Mouse (Mus musculus): ENCODE measurements around the gene Gpank1.

DNA sequence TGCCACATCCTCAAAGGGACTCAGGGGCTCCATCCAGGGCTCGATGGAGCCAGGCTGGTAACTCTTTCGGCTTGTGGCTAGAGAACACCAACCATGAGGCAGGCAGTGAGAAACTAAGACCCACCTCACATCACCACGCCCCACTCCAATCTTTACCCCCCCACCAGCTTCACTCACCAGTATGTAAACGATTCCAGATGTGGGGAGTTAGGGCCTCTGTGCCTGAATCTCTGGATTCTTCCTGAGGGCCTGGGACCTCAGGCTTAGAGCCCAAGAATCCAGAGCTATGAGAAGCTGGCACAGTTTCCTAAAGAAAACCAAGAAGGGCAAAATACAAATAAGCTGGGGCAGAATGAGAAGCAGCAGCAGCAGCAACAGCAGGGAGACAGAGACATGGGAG, 32.7 kb downstream of the Gpank1 start:
- TF ChIP-seq POLR2A (IDR thresholded peaks at IDR 0.05; ENCODE audit: insufficient read length, low read depth) (no peak), MAX (IDR thresholded peaks at IDR 0.05; ENCODE audit: low read depth) (no peak), MYOD1 (IDR thresholded peaks at IDR 0.05; ENCODE audit: control insufficient read depth in 1 of 3, insufficient read length in 2 of 3, low read depth in 2 of 3) (no peak), MYOG (IDR thresholded peaks at IDR 0.05; ENCODE audit: control insufficient read depth in 1 of 3, insufficient read depth in 1 of 3, insufficient read length in 2 of 3, low read depth in 2 of 3) (no peak), USF1 (IDR thresholded peaks at IDR 0.05; ENCODE audit: low read depth) (no peak), E2F4 (IDR thresholded peaks at IDR 0.05; ENCODE audit: insufficient read depth) (no peak), TCF12 (IDR thresholded peaks at IDR 0.05; ENCODE audit: insufficient read depth, poor library complexity, severe bottlenecking) (no peak), POLR2AphosphoS2 (IDR thresholded peaks at IDR 0.05; ENCODE audit: insufficient read length, low read depth) (no peak), REST (IDR thresholded peaks at IDR 0.05; ENCODE audit: insufficient read depth, insufficient read length) (no peak), CEBPB (IDR thresholded peaks at IDR 0.05; ENCODE audit: insufficient read depth, poor library complexity, severe bottlenecking) (no peak), TCF3 (IDR thresholded peaks at IDR 0.05; ENCODE audit: insufficient read length, low read depth) (no peak)

Measured in myocyte (in vitro differentiated cells).